Mouse (Mus musculus): ENCODE results near the gene Ssx2ip. TPM values are rescaled to one million over a fixed set of nuclear protein-coding genes. Genes with fewer than 3 reads are reported as not detected.

Ssx2ip gene
- total RNA-seq, 2 experiments from 2014 or later = 13.0 to 15.1 TPM

Small RNA genes lying within 50 kb of the gene (microRNA-seq; reads per million reads assigned to microRNA genes)
- 0 reads per million in 2 experiments for gene Gm22901

Other genes with a start within 250 kb of the Ssx2ip start
- gene Lpar3, start 183.7 kb upstream of the Ssx2ip start, total RNA-seq (2021) = under 1 TPM; 0.10 to 0.41 TPM
- gene Ctbs, start 45.2 kb downstream of the Ssx2ip start, total RNA-seq (2021) = 1 to 10 TPM; 2.6 to 3.4 TPM
- gene Spata1, start 95.1 kb downstream of the Ssx2ip start, total RNA-seq (2021) = 1 to 10 TPM; 1.1 to 2.5 TPM
- 100 to 1,000 TPM; 205 to 275 TPM for gene Gng5, start 95.2 kb downstream of the Ssx2ip start, total RNA-seq (2021)
- 10 to 100 TPM; 13.2 to 14.8 TPM for gene Rpf1, start 116.8 kb downstream of the Ssx2ip start, total RNA-seq (2021)
- gene Uox, start 165.8 kb downstream of the Ssx2ip start, total RNA-seq (2021) = not detected
- not detected for gene Dnase2b, start 211.0 kb downstream of the Ssx2ip start, total RNA-seq (2021)
- gene 4930503B20Rik, start 246.7 kb downstream of the Ssx2ip start, total RNA-seq (2021) = not detected